Mouse (Mus musculus) bone marrow macrophage, adult 2 months (primary cell): Measurements from ENCODE around the gene Ap1m1. TPM values are rescaled to one million over a fixed set of nuclear protein-coding genes. Genes with fewer than 3 reads are reported as not detected.
A peak's percentile ranks its signal among the peaks of the same experiment; 100 is the strongest.

Experiments
- H3K27ac ChIP-seq: 2 replicates; pipeline ENCODE4 v1.5.1; 2012; ENCODE audit warnings: low read depth, low read length; ENCODE audit not compliant: insufficient read depth
- H3K4me1 ChIP-seq: 2 replicates; pipeline ENCODE4 v1.6.1; 2012; ENCODE audit warnings: low read length; ENCODE audit not compliant: control insufficient read depth, insufficient read depth
- H3K4me3 ChIP-seq: 2 replicates; pipeline ENCODE4 v1.5.1; 2012; ENCODE audit warnings: mild to moderate bottlenecking, low read length, moderate library complexity; ENCODE audit not compliant: insufficient read depth
- CTCF ChIP-seq: IDR thresholded peaks from 2 replicates; pipeline ENCODE4 v1.5.1; 2012; ENCODE audit warnings: low read depth, mild to moderate bottlenecking, low read length, moderate library complexity
- POLR2A ChIP-seq: IDR thresholded peaks from 2 replicates; pipeline ENCODE4 v1.6.1; 2012; ENCODE audit warnings: mild to moderate bottlenecking, low read depth, low read length, borderline replicate concordance
- polyA plus RNA-seq: library from polyadenylated mRNA; stranded (reverse); fragments of >200 nt; gene quantifications from 2 replicates; pipeline ENCODE4 v1.2.4, GENCODE M21; 2012; ENCODE audit not compliant: missing spikeins, insufficient read depth, insufficient read length

Gene Ap1m1
- polyA plus RNA-seq, 1 experiment, result 51.4 TPM

DNA sequence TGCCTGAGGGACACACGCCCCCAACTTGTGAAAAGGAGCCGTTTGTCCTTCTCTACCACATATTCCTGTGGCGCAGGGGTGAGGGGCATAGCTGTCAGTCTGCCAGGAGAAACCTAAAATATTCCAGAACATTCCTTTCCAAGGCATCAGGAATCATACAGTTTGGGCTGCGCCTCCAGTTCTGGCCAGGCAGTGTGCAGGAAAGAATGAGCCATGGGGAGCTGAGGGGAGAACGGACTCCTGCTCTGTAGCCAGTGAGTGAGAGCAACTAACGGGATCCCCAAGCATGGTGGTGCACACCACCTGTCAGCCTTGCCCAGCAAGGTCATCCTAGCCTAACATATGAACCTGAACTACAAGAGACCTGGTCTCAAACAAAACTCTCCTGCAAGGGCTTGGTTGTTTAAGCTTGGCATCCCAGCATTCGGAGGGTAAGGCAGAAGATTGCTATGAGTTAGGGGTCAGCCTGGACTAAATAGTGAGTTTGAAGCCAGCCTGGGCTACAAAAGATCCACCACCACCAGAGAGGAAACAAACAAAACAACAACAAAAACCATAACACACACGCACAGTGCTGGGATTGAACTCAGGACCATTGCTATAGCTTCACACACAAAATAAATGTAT, 63.3 kb downstream of the Ap1m1 start:
- Histone ChIP-seq H3K4me3 (peak overlapping the region; percentile 57; the same call in 1 of the 2 replicates), H3K4me1 (peaks cover 7% of the 10 kb centered on the region), H3K27ac (peak overlapping the region; percentile 88)
- no peak for TF ChIP-seq POLR2A

DNA sequence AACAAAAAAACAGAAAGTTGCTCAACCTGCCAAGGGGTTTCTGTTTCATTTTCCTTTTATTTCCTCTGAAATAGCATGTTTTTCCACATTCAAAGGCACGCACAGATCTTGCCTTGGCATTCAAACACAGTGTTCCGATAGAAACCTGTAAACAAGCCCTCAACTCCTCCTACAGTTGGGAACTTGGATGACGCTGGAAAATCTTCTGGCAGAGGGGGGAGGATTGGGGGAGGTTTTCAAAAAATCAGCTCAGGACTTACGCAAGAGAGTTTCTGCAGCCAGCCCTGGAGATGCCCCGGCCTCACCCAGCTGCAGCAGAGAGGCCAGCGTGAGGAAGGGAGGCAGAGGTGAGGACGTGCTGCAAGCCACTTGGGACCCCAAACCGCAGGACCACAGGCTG, 63.8 kb downstream of the Ap1m1 start:
- TF ChIP-seq POLR2A, result no peak
- TF ChIP-seq CTCF, result no peak
- Histone ChIP-seq H3K4me3 (peak overlapping the region; percentile 57), H3K4me1 (peaks cover 7% of the 10 kb centered on the region), H3K27ac (peak overlapping the region; percentile 88)

DNA sequence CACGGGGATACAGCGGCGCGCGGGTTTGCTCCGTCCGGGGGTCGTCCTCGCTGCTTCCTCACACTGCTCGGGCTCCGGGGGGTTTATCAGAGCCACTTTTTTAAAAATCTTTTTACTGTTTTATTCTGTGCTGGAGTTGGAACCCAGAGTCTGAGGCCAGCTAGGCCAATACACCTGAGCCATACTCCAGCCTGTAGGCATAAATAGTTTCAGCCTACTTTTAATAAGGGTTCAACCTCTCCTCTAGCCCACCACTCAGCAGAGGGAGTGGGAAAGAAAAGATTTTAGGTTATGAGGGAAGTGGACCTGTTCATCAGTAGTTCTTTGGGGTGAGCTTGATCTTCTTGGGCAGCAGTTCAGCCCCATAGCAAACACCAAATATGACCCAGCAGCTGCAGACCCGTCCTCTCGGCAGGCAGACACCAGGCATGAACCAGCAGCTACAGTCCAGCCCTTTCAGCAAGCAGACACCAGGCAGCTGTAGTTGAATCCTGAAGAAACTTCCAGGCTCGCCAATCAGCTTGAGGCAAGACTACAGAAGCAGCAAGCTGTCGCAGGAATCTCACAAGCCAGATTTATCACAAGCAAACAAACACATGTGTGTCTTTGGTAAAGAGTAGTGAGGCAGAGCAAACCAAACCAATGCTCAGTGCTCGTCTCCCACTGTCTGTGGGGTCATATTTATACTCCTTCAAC, 65.5 kb downstream of the Ap1m1 start, which contains the start of gene Gm10282:
Gene Gm10282, minus strand, starts transcription at position 51 of the 696 bp plus-strand sequence.
- Histone ChIP-seq H3K4me1 (peaks cover 7% of the 10 kb centered on the region), H3K27ac (no peak within 1 kb of the TSS), H3K4me3 (no peak within 1 kb of the TSS)
- TF ChIP-seq CTCF, result no peak
- no peak for TF ChIP-seq POLR2A

DNA sequence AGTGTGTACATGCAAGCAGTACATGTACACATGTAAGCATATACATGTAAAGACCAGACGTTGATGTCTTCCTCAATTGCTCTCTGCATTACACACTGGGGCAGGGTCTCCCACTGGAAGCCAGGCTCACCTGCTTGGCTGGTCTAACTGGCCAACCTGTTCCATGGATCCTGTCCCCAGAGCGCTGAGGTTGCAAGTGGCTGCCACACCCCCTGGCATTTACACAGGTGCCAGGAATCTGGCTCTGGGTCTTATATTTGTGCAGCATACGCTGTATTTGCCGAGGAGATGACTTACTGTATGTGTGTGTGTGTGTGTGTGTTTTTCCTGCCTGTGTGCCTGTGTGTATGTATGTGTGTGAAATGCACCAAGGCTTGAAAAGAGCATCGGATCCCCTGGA, 67.1 kb downstream of the Ap1m1 start:
- TF ChIP-seq POLR2A (no peak), CTCF (no peak)
- Histone ChIP-seq H3K27ac (no peak overlapping the region), H3K4me3 (no peak overlapping the region)

More for the DNA sequence above, 67.1 kb downstream of the Ap1m1 start:
- peaks cover 13% of the 10 kb centered on the region for H3K4me1 ChIP-seq

Other genes starting within 250 kb of the Ap1m1 start
- 16.6 and 18.1 TPM in 2 replicates for gene Cyp4f18, start 230.4 kb upstream of the Ap1m1 start, polyA plus RNA-seq
- not detected in 2 replicates for gene Olfr372, start 198.8 kb upstream of the Ap1m1 start, polyA plus RNA-seq
- 0.33 TPM in 1 of 2 replicates, not detected in the other for gene Olfr373, start 156.8 kb upstream of the Ap1m1 start, polyA plus RNA-seq
- 0.32 and 0.52 TPM in 2 replicates for gene Olfr374, start 133.0 kb upstream of the Ap1m1 start, polyA plus RNA-seq
- gene Tpm4, start 105.0 kb upstream of the Ap1m1 start, polyA plus RNA-seq, result 235 and 239 TPM in 2 replicates
- gene Rab8a, start 78.8 kb upstream of the Ap1m1 start, polyA plus RNA-seq, result 113 and 128 TPM in 2 replicates
- 0.29 TPM in 1 of 2 replicates, not detected in the other for gene Hsh2d, start 50.4 kb upstream of the Ap1m1 start, polyA plus RNA-seq
- 0.54 TPM in 1 of 2 replicates, not detected in the other for gene Cib3, start 27.2 kb upstream of the Ap1m1 start, polyA plus RNA-seq
- not detected in 2 replicates for gene Gm11034, start 26.4 kb upstream of the Ap1m1 start, polyA plus RNA-seq
- gene Fam32a, start 20.3 kb upstream of the Ap1m1 start, polyA plus RNA-seq, result 56.6 and 58.3 TPM in 2 replicates
- gene Gm10282, start 65.2 kb downstream of the Ap1m1 start, polyA plus RNA-seq, result 6.7 TPM in 1 of 2 replicates, not detected in the other
- gene Klf2, start 79.0 kb downstream of the Ap1m1 start, polyA plus RNA-seq, result 34.3 and 37.1 TPM in 2 replicates
- 64.0 and 65.1 TPM in 2 replicates for gene Eps15l1, start 181.4 kb downstream of the Ap1m1 start, polyA plus RNA-seq
- gene Calr3, start 203.9 kb downstream of the Ap1m1 start, polyA plus RNA-seq, result 0.52 and 0.79 TPM in 2 replicates
- 6.2 and 13.5 TPM in 2 replicates for gene 1700030K09Rik, start 203.9 kb downstream of the Ap1m1 start, polyA plus RNA-seq
- gene Cherp, start 235.2 kb downstream of the Ap1m1 start, polyA plus RNA-seq, result 43.8 and 48.8 TPM in 2 replicates